Mouse (Mus musculus) layer of hippocampus, adult 9-10 months (tissue): ENCODE data around the gene Zmiz1.

ENCODE experiments used
- DNase-seq: peaks from one replicate; pipeline ENCODE4 v3.0.0; 2022; ENCODE audit warnings: low spot score

The Zmiz1 gene

DNA sequence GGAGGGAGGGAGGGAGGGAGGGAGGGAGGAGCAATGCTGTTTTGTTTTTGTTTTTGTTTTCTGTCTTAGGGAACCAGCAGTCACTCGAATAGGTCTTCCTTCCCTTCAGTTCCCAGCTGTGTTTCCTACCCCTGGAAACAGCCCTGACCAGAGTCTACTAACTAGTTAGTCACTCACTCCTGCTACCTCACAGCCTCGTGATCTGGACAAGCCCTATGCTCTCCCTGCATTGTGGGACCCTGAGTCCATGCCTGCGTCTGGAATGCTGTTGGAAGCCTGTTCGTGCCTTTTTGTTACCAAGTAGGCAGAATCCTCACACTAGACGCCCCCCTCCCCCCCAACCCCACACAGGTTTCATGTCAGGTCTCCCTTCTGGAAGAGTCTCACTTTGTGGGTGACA, 15.0 kb downstream of the Zmiz1 start:
- DNase-seq: no peak

DNA sequence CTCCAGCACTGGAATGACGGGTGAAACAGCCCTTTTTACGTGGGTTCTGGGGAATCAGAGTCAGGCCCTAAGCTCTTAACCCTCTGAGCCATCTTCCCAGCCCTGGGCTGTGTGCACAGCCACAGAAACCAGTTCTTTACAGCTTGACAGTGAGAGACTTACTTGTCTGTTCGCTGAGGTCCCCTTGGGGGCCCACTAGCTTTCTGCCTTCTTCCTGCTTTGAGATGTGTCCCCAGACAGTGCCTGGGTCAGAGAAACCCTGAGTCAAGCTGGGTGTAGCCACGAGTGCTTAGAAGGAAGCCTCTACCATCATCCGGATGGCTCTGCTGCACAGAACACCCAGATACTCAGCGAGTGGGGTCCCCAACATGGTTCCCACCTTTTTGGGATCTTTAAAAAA, 15.7 kb downstream of the Zmiz1 start:
- no peak for DNase-seq

DNA sequence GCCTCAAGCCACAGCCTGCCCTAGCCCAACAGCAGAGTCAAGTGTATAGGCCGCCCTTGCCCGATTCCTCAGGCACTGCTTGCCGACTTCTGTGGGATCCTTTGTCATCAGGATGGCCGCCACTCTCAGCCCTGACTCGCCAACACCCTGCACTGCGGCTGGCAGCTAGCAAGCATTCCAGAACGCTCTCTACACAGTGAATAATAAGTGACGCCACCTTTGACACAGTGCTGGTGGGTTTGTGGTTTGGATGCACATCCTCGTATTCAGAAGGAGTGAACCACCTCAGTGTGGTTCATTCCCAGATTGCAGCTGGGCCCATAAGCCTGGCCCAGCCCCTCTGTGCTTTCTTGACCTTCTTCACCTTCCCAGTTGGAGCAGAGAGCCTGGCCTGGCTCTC, 17.1 kb downstream of the Zmiz1 start:
- no peak for DNase-seq

DNA sequence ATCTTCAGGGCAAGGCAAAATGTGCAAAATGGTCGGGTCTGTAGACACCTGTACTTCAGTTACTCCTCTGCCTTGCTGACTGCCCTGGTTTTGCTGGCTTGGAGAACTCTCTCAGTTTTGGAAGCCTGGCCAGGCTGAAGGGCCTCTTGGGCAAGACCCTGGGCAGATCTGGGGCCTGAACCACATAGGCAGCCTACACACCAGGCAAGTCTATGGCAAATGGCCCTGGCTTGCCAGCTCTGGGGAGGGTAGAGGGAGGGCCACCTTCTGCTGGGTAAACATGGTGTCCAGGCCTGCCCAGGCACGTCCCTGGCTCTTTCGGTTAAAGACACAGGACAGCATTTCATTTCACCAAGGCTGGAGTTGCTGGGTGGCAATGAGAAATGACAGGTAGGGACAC, 17.5 kb downstream of the Zmiz1 start:
- no peak for DNase-seq

DNA sequence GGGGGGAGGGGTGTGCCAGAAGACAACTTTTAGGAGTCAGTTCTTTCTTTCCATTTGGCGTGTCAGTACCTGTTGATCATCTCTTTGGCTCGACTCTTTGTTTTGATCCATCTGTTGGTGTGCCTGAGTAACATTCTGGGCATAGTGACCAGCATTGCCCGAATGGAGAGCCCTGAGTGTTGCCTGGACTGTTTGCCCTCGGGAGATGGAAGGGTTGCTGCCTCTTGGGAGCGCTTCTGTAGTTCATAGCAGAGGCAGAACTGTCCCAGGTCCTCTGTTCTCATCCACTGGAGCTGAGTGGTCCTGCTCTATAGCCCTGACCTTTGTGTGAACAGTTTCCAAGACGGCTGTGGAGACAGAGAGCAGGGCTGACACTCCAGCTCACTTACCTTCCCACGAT, 18.3 kb downstream of the Zmiz1 start:
- no peak for DNase-seq

DNA sequence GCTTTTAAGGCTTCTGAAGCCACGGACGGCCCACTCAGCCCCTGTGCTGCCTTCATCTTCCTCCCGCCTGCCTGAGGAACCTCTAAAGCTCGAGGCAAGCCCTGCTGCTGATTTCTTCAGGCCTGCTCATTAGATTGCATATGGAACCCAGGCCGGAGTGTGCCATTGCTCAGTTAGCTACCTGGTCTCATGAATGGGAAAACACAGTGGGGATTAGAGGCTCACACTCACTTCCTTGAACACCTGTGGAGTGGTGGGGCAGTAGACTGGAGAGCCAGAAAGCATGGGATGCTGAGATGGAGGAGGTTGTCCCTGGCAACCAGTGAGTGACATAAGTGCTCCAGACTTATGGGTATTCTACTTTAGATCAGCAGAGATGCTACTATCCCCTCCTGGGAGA, 19.3 kb downstream of the Zmiz1 start:
- no peak for DNase-seq

DNA sequence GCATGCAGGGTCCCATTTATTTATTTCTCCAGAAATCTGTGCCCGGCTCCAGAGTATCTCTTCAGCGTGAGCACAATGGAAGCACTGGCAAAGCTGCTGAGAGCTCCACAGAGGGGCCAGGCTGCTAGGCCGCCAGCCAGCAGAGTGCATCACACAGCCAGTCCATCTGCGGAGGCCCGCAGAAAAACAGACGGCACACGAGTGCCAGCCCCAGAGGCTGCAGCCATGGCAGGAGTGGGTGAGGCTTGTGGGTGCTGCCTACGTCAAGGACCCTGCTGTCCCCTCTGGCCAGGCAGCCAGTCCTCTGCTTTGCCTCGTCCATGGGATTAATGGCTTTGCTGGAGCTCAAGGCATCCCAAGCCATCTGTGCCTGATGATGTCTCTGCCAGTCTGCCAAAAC, 19.8 kb downstream of the Zmiz1 start:
- DNase-seq: no peak

DNA sequence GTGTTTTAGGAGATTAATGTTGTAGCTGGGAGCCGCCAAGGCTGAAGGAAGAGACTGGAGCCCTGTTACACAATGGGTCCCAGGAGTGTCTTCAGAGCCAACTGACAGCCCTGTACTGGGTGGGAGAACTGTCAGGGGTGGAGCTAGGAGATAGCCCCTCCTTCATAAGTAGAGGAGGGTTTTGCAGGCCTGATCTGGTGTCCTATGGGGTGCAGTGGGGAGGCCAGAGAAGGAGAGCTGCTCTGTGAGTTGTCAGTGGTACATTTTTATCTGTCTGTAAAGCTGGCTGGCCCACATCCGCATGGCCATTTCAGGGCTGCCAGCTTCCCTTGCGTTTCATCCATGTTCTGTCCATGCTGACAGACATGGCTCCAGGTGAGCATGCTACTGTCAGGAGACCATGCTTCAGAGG, 20.9 kb downstream of the Zmiz1 start:
- DNase-seq: no peak

DNA sequence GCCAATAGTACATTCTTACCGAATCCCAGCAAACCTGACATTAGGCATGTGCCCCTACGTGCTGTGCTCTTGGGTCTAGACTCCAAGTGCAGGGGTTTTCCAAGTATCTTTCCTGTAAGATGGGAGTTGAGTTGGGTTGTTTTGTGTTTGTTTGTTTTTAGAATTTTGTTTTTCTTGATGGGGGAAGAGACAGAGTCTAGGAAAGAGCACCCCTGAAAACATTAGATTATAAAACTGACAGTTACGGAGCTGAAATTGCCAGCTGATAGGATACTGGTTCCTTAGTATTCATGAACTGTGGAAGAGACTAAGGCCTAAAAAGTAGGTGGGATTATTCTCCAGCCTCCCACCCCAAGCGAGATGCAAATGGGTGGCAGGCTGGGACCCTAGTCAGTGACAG, 21.5 kb downstream of the Zmiz1 start:
- no peak for DNase-seq

DNA sequence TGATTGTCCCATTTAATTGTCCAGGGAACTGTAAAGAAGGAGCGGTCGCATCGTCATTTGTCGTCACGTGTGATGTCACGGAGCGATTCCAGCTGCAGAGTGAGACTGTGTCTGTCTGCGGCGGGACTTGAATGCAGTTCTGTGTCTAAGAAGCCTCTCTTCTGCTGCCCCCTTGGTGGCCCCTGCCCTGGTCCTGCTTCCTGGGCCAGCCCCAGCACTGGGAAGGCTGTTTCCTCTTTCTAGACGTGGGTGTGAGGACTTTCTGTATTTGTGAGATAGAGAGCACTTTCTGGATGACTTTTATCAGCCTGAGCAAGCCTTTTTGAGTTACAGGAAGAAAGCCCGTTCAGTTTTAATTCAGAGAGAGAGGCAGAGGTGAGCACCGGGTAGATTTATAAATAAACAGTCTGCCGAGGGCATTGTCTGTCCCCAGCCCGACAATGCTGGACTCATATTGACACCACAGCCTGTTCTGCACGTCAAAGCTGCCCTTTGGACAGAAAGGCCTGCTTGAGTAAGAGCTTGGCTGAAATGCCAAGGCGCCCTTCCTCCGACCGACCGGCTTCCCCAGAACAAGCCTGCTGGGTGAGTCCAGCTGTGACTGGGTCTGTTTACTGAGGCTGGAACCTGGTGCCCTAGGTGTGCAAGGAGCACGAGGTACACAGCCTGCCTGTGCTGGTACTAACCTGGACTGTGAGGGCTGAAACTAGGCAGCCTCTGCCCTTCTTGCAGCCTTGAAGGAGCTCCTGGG, 22.1 kb downstream of the Zmiz1 start:
- no peak for DNase-seq

DNA sequence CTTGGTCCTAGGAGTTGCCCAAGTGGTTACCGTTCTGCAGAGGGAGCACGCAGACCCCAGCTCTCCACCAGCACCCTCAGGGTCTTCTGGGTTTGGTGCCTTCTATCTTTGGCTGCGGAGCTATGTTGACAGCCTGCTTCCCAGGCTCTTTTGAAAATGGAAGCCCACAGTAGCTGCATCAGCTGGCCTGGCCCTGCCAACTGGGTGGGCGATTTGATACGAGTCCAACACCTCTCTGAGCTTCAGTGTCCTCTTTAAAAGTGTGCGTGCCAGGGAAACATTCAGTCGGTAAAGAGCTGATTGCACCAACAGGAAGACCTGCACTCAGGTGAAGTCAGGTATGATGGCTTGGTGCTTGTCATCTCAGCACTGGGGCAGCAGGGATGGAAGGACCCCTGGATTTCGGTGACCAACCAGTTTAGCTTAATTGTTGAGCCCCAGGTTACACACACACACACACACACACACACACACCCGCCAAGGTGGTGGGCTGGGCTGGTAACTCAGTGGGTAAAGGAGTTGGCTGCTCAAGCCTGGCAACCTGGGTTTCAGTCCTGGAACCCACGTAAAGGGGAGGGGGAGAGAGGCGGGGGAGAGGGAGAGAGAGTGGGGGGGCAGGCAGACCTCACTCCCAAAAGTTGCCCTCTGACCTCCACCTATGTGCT, 22.8 kb downstream of the Zmiz1 start:
- no peak for DNase-seq

DNA sequence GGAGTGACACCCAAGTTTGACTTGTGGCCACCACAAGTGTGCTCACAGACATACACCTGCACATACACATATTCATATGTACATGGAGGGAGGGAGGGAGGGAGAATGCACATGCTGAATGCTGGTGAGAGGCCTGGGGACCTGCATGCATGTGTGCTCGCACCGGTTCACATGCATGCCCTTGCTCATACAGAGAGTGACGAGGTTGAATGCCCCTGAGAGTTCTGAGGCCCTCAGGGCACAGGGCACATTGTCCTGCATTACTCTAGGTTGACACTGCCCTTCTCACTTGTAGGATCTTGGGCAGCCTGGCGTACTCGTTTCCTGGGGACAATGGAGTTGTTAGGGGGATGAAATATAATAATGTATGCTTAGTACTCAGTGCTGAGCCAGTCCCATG, 23.4 kb downstream of the Zmiz1 start:
- no peak for DNase-seq

DNA sequence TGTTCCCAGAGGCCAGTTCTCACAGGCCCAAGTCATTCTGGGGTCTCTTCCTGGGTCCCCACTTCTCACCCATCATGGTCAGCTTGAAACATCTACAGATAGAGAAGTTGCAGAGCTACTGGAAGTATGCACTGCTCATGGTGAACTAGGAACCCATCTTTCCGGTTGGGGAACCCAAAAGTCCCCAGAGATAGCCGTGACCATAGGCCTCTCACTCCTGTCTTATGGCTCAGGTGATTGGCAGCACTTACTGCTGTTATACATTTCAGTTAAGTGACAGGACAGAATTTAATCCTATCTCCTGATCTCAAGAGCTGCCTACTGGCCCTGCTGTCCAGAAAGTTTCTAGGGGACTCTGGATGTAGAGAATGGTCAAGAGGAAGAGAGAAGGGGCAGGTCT, 24.3 kb downstream of the Zmiz1 start:
- DNase-seq: no peak

DNA sequence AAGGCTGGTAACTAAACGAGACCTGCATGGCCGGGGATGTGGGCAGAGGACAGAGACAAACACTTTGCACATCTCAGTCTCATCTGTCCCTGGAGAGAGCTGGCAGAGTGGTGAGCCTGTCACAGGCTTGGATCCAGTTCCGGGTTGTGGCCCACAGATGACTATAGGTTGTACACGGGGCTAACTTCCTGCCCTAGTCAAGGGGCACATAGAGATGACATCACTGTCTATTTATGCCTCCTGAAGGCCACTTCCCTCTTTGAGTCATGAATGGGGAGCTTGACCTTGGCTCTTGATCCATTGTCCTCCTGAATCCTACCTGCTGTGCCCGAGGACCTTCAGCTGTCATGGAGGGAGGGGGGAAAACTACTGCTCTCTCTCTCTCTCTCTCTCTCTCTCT, 25.1 kb downstream of the Zmiz1 start:
- DNase-seq: no peak

DNA sequence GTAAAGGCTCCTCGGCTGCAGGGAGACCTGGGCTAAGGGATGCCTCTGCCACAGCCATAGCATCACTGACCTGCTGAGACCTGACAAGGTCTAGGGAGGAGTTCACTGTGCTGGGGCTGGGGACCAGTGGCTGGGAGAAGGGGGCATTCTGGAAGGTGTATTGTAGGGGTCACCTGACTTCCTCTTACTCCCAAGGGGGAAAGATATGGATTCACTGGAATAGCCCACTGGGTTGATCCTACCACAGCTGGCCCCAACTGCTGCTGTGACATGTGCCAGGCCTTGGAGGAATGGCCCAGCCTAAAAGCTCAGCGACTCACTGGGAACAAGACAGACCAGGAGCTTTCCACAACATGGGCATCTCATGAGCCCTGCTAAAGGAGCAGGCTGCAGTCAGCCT, 27.2 kb downstream of the Zmiz1 start:
- no peak for DNase-seq

DNA sequence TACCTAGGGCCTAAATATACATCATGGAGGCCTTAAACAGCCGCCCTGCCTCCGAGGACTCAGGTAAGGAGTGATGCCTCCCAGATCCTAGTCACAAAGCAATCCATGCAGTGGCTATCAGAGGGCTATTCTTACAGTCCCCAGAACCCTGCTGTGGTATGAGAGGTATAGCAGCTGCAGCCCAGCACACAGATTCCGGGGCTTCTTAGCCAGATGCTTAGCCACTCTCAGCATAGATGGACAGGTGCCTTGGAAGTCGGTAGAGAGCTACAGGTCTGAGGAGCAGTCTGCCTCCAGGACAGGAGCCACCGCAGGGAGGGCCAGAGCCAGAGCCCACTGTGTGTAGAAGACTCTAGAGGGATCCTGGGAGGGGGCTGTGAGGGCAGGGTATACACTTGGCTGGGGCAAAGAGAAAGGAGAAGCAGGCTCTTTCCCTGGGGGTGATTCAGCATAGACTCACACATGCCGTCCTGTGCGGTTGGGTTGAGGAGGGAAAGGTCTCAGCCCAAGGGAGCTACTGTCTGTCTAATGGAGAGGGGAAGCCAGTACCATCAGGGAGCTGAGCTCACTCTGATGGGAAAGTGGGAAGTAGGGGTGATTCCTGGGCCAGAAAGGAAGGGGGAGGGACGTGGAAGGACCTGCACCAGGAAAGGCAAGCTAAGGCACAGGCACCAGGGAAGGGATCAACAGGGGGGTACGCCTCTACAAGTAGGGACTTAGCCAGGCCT, 27.9 kb downstream of the Zmiz1 start:
- no peak for DNase-seq

DNA sequence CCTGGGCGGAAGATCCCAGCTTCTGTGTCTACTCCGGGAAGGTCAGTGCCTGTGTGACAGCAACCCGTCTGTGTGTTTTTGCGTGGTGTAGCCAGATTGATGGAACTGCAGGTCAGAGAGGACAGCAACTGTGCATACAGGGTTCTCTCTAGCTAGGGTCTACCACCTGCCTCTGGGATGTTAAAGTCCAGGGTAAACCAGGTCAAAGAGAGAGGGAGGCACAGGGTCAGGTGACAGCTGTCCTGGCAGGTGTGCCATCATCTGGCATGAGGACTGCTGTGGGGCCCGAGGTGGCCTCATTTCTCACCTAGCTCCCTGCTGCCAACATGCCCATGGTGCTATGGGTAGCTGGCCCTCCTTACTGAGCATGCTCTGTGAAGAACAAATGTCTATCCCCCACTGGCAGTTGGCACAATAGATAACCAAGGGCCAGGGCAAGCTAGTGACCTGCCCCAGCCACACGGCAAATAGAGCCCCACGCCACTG, 28.5 kb downstream of the Zmiz1 start:
- DNase-seq: no peak

DNA sequence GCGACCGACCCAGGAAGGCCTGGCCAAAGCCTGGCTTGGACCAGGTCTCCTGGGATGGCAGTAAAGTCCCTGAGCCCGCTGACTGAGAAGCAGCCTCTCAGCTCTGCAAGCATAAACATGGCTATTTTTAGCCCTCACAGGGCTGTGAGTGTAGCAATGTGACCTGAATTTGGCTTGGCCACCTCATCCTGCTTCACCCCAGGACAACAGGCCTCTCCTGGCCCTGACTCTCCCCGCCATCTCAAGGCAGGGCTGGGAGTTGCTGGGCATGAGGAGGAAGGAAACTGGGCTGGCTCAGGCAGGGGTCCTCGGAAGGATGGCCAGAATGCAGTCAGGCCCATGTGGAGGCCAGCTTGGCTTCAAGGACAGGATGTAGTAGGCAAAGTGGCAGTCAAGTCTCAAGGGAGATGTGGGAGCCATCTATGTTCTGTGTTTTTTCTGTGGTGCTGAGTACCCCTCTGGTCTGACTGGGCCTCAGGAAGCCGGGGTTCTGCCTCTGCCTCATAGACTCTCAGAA, 29.2 kb downstream of the Zmiz1 start:
- no peak for DNase-seq

DNA sequence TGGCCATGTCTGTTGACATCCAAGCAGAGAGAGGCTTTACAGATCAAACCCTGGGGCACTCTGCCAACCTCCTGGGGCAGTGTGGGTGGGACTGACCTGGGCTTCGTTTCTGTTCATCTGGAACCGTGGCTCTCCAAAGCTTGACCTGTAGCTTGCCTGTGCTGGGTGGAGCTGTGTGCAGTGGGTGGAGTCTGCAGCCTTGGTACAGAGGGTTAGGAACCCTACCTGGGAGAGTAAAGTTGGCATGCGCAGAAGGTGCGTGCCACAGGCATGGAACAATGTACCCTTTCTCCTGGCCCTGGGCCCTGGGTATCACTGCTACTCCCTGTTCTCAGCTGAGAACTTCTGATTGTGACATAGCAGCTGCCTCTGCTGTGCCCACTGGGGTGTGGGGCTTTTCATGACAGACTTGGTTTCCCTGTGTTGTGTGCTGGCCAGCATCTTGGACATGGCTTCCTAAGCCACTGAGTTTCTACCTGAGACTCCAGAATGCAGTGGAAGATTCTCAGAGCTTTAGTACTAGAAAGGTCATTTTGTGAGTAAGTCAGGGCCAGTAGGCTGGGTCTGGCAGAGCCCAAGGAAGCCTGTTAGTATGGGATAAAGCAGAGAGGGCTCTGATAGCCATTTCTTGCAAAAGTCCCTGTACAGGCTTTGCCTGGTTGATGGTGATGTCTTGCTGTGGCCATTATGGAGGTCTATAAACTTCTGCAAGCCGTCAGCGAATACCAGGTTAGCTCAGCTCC, 30.5 kb downstream of the Zmiz1 start:
- no peak for DNase-seq

DNA sequence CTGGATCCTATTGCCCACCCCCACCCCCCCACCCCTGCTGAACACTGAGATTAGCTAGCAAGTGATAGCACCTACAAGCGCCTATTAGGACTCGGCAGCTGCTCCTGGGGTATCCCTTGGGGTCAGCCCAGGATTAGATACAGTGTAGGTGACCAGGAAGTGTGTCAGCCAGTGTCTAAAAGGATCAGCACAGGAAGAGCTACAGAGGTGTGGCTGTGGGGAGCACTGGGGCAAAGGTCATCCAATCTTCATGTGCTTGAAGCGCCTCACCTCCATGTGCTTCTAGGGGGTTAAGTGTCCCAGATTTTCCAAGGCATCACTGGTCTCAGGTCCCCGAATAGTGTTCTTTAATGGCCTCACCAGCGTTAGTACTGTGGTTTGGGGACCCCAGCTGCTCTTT, 33.0 kb downstream of the Zmiz1 start:
- no peak for DNase-seq

DNA sequence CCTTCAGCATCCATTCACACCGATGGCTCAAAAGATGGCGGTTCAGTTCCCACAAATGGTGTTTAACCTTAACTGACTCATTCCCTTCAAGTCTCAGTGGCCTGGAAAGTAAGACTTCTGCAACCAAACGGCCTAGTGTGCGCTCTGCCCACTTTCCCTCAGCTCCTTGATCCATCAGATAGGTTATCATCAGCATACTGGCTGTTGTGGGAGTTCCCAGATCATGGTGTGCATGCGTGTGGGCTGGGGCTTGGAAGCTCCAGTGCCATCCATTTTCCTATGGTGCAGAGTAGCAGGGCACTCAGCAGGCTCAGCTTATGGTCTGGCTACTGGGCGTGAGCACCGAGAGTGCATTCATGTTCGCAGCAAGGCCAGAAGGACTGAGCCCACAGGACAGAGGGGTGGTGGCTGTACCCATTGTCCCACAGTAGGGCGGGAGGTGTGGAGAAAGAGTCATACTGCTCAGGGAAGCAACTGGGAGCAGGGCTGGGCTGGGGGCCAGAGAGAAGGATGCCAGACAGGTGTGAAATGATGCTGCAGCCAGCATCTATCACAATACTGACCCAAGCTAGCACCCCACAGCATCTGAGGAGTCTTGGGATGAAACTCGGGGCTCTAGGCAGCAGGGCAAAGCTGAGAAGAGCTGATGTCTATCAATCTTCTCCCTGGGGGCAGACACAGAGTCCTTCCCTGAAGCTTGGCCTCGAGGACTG, 33.7 kb downstream of the Zmiz1 start:
- no peak for DNase-seq
